Mouse (Mus musculus): ENCODE measurements around the gene Tmem50a.

The Tmem50a gene

DNA sequence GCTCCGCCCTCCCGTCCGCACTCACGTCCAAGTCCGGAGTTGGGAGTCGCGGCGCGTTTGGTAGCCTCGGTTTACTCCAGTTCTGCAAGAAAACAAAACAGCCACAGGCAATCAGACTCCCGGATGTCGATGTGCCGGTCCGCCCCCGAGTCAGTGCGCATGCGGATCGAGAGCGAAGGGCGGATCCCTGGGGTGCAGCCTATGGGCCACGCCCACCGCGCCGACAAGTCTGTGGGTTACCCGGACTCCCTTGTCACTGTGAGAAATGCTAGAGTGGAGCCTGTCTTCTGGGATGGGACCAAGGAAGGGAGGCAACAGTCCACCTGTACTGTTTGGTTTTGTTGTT, at the start of gene Tmem50a:
TSS of gene Tmem50a (minus strand) at position 161 of the 346 bp plus-strand sequence.
- DNase-seq (ENCODE audit: low read depth): peak; percentile 97

GRCm38 (mm10) chr4:134963021-134963776, 48.4 kb upstream of the Tmem50a start:
- DNase-seq (ENCODE audit: low read depth): peak; percentile 86

- peak; percentile 82 for DNase-seq (ENCODE audit: low read depth)
Observed at GRCm38 (mm10) chr4:134956328-134956727, 41.5 kb upstream of the Tmem50a start.

GRCm38 (mm10) chr4:134955845-134956244, 41.0 kb upstream of the Tmem50a start:
- no peak for DNase-seq (ENCODE audit: low read depth)

DNA sequence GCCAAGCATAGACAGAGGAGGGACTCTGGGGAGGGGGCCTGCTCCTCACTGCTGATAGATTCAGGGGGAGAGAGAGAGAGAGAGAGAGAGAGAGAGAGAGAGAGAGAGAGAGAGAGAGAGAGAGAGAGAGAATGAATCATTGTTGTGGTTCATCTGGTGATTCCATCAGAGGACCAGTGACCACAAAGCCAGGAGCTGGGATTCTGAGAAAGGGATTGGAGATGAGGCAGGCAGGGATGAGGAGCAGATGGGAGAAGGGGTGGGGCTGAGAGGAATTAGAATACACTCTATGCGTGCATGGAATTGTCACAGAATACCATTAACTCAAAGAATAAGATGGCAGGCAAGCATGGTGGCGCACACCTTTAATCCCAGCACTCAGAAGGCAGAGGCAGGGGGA, 40.4 kb upstream of the Tmem50a start:
- DNase-seq (ENCODE audit: low read depth): no peak

DNA sequence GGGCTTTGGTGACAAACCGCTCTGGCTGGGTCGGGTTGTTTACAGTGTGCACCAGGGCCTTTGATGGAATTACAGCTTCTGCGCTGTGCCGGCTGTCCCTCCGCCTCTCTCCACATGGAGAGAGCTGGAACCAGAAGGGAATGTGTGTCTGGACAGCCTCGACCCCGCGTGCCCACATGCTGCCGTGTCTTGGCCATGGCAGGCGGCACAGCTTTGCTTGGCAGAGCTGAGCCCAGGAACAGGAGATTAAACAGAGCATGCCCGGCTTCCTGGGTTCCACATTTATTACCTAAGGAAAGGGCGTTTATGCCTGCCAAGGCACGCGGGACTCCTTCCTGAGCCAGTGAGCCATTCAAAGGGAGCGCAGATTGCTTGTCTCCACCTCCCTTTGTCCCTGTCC, 39.6 kb upstream of the Tmem50a start:
- no peak for DNase-seq (ENCODE audit: low read depth)

DNA sequence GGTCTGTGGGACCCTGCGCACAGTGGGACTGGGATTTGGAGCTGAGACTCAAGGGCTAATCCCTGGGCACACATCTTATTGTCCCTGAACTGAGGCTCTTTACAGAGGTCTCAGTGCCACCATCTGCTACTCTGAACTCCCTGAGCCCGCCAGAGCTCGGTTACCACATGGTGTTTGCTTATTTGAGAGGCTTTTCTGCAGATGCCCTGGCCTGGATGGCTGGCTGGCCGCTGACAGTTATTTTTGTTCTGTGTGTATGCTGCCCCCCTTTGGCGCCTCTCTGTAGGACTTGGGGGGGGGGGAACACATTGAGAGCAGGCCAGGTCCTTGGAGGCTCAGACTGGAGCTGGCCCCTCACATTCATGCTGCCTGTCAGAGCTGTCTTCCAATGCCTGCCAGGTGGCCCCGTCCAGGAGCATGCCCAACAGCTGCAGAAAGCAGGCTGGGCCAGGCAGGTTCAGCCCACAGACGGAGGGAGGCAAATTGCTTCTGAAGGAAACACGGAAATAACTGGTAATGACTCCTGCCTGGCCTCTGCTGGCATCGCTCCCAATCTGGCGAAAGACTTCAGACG, 35.8 kb upstream of the Tmem50a start:
- DNase-seq (ENCODE audit: low read depth): no peak

DNA sequence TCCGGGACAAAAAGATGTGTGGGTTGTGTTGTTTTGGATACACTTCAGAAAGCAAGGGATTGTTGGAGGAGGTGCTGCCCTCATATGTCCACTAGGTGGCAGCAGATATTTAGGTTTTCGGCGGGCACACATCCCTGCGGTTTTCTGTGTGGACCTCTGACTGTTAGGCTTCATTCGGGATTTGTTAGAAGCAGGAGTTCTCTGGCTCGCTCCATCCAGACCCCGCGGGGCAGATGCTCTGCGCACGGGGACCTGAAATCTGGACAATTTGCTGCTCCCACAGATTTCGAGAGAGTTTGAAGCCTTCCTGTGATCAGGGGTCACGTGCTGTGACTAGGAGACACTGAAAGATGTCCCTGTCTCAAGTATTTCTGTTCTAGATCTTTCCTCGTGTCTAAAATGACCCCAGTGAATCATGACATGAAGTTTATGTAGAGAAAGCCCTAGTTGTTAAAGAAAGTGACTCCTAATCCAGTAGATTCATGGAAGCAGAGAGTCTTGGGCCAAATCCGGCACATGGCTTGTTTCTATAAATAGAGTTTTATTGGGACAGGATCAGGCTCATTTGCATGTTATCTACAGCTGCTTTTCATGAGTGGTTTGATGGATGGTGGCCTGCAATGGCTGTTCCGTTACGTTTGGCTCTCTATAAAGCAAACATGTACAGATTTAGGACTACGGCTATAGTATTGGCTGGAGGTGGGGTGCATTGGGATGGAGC, 31.4 kb upstream of the Tmem50a start:
- peak; percentile 81 for DNase-seq (ENCODE audit: low read depth)

DNA sequence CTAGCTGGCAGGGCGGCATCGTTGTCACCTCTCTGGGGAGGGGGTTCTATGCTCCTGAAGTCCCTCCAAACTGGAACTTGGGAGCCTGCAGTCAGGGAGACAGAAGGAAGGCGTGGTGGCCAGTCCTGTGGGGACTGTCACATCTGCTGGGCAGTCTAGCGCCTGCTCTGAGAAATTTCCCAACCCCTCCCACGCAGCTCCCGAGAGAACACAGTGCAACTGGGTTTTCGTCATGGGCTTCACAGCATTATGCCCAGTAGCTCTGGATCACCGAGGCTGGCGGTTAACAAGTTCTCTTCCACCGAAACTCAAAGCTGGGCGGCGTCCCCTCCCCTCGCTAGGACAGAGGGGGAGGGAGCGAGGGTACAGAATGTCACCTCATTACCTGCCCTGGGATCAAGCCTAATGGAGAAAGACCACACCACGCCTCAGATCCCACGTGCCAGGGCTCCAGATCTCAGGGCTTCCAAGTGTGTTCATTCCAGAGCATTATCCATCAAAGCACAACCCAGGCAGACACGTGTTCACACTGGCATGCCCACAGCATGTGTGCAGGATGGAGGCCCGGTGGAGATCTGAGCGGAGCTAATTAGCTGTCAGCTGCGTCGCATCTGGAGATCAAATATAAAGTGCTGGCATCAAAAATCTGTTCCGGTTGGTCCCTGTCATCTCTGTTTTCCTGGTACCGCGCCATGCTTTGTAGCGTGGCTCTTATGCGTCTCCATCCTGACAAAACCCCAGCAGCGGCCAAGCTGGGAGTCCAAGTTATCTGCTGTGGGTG, 29.1 kb upstream of the Tmem50a start:
- no peak for DNase-seq (ENCODE audit: low read depth)

DNA sequence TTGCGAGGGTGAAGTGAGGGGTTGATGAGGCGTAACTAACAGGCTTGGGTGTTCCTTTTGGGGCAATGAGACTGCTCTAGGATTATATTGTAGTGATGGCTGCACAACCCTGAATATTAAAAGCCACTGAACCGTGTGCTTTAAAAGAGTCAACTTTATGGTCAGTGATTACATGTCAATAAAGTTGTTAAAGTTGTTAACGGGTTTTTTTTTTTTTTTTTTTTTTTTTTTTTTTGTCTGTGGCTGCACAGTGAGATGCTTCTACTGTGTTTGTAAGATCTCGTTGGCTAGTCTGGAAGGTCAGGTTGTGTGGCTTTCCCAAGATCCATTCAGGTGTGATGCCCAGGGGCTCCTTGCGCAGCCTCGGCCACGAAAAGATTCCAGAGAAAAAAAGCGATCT, 25.1 kb upstream of the Tmem50a start:
- DNase-seq (ENCODE audit: low read depth): no peak

DNA sequence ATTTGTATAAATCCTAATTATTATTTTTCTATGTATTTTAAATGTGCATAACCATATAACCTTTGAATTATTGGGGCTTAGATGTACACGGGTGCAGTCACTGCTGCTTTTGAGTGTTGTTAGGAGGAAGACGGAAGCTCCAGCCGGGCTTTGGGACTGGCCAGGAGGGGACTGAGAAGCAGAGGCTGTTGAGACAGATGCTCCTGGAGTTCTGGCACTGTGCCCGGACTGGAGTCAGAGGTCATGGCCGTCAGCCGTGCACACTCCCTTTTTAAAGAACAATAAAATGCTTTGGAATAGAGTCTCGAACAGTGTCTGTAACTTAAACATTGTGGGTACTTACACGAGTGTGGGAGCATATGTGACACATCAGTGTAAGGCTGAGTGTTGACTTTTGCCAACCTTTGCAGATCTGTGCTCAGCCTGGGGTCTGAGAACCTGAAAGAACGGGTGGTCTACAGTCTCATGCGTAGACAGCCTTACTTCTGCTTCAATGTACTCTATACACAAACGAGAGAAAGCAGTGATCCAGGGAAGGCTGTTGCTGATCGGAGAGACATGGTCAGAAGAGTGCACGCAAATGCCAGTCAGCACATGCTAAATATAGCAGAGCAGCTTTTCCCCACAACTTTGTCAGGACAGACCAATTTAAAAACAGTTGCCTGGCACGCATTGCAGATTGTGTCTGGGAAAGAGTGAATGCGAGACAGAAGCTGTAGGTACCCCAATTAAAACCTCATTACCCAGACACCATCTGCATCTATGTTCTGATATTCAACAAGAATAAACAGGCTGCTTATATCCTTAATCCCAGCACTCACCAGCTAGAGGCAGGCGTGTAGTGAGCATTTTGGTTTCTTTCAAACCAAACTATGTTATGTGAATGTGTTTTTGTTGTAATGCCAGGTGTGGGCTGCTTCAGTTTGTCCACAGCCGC, 22.7 kb upstream of the Tmem50a start:
- DNase-seq (ENCODE audit: low read depth): peak; percentile 20

GRCm38 (mm10) chr4:134930684-134931481, 16.1 kb upstream of the Tmem50a start, which contains the start of gene Syf2:
Gene Syf2, plus strand, starts transcription at chr4:134930898.
- DNase-seq (ENCODE audit: low read depth): peak; percentile 98

DNA sequence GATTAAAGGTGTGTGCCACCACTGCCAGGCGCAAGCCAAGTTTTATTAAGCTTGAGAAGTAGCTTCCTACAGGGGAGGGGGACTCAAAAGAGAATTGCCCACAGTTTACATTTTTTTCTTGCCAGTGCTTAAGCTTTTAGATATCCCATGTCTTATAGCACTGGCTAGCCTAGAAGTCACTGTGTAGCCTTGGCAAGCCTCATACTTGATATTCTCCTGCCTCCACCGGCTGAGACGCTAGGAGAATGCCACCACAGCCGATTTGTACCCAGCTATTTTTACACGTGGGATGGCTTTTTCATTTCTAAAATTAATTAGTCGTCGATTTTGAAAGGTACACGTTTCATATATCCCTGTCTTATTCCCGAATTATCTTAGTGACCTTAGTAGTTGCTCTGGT, 15.4 kb upstream of the Tmem50a start:
- no peak for DNase-seq (ENCODE audit: low read depth)

GRCm38 (mm10) chr4:134929536-134929935, 14.7 kb upstream of the Tmem50a start:
- DNase-seq (ENCODE audit: low read depth): peak; percentile 63

GRCm38 (mm10) chr4:134928464-134928836, 13.6 kb upstream of the Tmem50a start:
- DNase-seq (ENCODE audit: low read depth): peak; percentile 55

DNA sequence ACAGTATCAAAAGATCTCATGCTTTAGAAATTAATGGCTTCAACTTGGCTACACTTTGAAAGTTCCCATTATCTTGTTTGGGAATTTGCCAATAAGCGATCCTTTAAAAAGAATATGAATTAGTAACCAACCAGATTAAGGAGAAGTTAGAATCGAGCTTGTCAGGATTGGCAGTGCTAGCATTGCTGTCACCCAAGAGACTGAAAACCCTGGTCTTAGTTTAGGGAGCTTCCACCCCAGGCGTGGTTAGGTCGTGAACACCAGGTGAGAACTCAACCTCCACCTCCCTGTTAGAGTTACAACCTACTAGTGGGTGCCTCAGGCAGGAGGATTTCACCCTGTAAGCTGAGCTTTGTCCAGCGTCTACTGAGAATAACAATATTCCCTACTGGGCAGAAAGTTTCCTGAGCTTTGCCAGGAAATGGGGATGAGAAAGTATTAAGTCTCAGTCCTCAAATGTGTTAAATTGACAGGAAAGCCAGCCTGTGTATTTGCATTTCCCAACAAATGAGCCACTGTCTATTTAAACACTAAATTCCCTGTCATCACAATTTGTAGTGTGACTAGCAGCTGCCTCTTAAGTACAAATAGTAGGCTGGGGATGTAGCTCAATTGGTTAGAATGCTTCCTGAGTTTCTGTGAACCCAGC, 13.1 kb upstream of the Tmem50a start:
- peak; percentile 59 for DNase-seq (ENCODE audit: low read depth)

GRCm38 (mm10) chr4:134925206-134925605, 10.4 kb upstream of the Tmem50a start:
- no peak for DNase-seq (ENCODE audit: low read depth)

DNA sequence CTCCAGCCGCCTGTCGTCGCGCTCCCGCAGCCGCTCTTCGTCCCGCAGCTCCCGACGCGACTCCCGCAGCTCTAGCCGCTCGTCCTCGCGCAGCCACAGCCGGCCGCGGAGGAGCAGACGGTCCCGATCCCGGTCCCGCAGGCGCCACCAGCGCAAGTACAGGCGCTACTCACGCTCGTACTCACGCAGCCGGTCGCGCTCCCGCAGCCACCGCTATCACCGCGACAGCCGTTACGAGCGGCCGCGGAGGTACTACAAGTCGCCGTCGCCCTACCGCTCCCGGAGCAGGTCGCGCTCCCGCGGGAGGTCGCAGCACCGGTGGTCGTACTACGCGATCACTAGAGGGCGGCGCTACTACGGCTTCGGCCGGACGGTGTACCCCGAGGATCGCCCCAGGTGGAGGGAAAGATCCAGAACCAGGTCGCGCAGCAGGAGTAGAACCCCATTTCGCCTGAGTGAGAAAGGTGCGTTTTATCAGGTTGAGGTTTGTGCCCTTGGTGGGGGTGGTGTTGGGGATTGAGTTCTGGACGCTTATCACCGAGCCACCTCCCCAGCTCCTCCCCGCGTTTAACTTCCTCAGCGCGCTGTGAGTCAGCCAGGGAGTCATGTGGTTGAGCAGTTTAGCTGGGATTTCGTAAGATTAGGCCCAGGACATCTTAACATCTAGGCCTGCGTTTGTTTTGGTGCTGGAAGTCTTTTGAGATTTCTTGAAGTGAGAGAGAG, 9.4 kb upstream of the Tmem50a start:
- peak; percentile 79 for DNase-seq (ENCODE audit: low read depth)
